Mouse (Mus musculus) megakaryocyte progenitor cell, adult 5-6 weeks (primary cell): ENCODE data around the gene Ece1. TPM values are rescaled to one million over a fixed set of nuclear protein-coding genes. Genes with fewer than 3 reads are reported as not detected.

Experiments used
- ATAC-seq: replicated peaks from 2 replicates; pipeline ENCODE4 v1.8.0; 2016; ENCODE audit warnings: mild to moderate bottlenecking, moderate TSS enrichment, inconsistent platforms; ENCODE audit not compliant: poor library complexity
- total RNA-seq, 2 experiments: library from RNA; stranded (forward) in 1 of 2; stranded (reverse) in 1 of 2; fragments of 157-497, 149-512 nt in 1 of 2; fragments of 200-1000 nt in 1 of 2; gene quantifications; 2 replicates each; pipeline versions ENCODE4 v1.2.3 to v1.2.4; 2015 to 2017

Ece1 gene
- total RNA-seq, 2 experiments from 2014 or later, result 3.2 to 6.2 TPM

DNA sequence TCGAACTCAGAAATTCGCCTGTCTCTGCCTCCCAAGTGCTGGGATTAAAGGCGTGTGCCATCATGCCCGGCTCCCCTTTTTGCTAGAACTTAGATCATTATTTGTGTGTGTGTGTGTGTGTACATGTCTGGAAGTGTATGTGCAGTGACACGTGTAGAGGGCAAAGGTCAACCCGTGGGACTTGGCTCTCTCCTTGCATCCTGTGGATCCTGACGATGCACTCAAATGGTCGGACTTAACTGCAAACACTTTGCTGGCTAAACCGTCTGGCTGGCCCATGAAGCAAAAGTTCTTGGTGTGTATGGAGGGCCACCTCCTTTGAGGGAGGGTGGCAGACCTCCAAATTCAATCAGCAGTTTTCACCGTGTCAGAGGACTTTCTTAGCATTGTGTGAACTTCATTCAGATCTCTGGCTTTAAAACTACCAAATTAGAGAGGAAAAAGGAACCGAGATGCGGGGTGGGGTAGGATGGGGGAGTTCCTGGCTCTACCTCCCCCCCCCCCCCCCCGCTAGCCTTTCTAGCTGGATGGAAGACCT is 50.8 kb downstream of the Ece1 start:
- no peak for ATAC-seq

DNA sequence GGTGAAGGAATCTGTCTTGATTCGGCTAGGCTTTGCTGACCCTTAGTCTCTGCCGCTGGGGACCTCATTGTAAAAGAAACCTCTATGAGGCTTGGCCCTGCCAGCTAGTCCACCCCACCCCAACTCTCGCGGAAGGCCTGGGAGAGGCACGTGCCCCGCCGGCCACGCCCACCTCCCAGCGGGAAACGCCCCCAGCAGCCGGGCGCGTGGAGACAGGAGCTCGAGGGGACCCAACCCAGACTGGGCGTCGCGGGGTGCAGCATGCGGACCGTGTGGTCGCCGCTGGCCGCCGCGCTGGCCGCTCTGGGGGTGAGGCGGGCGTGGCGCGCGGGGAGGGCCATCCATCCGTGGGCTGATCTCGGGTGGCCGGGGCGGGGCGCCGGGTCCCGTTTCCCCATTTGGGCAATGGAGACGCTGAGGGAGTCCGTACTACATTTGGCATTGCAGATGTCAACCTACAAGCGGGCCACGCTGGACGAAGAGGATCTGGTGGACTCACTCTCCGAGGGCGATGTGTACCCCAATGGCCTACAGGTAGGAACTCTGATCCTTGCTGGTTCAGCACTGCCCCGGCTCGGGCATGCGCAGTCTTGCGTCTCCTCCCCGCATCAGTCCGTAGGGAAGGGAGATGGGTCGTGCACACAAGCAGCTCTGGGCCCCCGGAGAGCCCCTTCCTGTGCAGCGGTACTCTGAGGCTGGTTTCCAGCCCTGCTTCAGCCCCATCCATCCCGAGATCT is 51.5 kb downstream of the Ece1 start:
- ATAC-seq, result peak; percentile 86

DNA sequence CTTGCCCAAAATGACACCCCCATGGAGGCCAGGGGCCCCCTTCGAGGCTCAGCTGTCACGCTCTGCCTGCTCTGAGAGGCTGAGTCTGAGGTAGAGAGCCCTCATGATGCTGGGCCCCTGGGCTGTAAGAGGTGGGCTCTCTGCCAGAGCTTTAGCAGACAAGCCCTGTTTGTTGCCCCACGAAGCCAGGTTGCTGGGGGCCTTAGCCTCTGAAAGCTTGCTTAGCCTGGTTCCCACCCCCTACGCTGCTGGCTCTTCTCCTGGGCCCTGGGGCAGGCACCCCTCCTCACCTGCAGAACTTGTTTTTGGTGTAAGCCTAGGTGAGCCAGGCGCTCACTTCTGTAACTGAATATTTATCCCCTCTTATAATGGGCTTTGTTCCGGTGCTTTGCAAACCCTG is 55.6 kb downstream of the Ece1 start:
- no peak for ATAC-seq

DNA sequence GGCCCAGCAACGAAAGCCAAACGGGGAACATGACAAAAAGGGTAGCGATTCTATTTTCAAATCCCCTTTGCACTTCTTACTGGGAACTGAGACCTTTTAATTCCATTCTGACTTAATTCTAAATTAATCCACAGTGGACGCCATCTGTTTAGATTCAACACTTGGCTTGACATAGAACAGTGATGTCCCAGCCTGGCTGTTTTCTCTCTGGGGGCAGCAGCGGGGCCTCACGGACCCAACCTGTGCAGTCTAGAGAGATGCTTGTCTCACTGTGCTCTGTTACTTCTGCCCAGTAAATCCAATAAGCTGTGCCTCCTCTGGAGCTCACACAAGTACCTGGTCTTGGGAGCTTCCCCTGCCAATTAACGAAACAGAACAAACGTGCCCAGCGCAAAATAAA is 56.5 kb downstream of the Ece1 start:
- no peak for ATAC-seq

DNA sequence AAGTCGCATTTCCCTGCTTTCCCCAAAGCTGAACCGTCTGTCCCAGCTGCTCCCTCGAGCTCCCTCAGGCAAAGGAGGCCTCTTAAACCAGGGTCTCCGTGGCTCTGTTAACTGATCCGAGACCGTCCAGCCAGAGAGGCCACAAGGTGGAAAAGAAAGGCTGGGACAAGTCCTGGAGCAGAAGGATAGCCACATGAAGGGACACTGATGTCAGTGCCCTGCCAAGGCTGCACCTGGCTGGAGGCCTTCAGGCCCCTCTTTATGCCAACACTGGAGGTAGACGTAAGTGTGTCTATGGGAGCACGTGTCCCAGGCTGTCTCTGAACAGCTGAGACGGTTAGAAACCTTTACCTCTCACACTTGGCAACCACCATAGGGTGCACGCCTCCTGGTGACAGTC is 57.1 kb downstream of the Ece1 start:
- ATAC-seq, result no peak

DNA sequence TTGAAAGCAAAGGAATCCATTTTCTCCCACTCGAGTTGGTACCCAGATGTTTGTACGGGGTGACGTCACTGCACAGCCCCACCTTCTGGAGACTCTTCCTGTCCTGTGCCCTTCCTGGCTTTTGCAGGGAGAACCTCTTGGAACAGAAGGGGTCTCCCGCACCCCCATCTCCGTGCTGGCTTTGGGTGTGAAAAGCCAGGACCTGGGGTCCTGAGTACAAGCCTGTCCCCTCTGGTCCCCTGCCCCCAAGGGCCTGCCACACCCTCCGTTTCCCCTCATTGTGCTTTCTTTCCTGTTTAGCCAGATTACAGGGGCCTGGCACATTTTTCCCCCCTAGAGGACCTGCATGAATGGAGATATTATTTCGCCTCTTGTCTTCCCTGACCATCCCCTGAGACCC is 58.0 kb downstream of the Ece1 start:
- no peak for ATAC-seq

DNA sequence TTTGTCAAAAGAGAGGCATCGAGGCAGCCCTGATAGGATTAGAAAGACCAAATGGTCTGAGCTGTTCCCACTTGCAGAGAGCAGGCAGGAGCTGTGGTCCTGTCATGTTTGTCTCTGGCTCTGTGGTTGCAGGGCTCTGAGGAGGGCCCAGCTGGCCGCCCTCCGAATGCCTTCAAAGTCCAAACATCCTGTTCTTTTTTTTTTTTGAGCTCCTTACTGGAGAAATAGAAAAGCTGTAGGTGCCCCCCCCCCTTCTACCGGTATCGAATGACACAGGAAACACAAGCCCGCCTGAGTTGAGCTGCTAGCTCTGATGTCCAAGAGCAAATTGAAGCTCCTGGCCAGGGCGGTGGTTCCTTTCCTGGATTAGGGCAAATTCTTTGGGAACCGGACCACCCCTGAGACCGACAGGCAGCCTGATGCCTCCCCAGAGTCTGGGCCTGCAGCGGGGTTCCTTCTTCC is 58.5 kb downstream of the Ece1 start:
- no peak for ATAC-seq

DNA sequence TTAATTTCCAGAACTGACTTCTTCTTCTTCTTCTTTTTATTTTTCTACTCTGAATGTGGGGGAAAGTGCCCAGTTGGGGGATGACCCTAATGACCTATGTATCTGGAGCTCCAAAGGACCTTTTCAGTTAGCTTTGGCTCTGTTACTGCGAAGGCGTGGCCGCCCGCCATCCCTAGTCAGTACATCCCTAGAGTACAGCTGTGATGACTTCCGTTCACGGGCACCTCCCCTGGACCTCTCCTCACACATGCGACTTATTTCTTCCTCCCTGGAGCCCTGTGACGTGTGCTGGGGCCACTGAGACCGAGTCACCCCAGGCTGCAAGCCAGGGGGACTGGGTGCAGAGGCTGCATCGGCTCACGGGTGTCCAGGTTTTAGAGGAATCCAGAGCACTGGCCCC is 59.5 kb downstream of the Ece1 start:
- ATAC-seq, result no peak

DNA sequence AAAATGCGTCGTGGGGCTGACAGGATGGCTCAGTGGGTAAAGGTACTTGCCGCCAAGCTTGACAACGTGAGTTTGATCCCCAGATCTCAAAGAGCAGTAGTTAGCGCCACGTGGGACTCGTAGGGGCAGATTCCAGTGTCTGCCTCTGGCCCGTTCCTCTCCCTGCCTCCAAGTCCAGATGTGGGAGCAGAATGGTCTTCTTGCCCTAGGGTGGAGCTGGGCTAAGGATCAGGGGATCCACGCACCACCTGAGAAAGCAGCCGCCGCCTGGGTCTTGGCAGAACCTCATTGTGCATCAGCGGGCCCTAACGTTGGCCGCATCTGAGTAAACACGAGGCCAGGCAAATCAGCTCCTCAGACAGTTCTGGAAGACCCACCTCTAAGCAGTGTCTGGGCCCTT is 61.0 kb downstream of the Ece1 start:
- no peak for ATAC-seq

DNA sequence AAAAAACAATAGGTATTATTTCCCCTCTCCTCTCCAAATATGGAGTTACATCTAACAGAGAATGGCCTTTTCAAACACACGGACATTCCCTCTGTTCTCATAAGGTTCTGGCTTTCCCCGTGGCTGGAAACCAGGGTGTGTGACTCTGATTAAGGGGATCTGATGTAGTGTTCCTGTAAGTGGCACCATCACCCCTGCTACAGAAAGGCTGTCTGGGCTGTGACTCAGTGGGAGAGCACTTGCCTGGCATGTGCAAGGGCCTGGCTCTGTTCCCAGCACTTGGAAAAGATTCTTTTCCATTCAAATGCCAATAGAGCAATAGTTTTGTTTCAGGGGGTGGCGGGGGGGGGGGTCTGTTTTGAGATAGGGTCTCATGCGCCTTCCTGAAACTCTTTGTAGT is 63.1 kb downstream of the Ece1 start:
- no peak for ATAC-seq

DNA sequence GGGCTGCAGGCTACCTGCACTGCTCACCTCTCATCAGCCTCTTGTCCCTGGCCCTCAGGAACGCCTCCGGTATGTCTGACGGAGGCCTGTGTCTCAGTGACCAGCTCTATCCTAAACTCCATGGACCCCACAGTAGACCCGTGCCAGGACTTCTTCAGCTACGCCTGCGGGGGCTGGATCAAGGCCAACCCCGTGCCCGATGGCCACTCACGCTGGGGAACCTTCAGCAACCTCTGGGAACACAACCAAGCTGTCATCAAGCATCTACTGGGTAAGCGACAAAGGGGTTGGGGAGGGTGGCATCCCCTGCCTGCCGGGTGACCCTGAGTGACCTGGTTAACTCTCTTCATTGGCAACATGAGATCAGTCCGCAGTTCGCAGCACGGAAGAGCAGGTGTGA is 64.1 kb downstream of the Ece1 start:
- no peak for ATAC-seq

DNA sequence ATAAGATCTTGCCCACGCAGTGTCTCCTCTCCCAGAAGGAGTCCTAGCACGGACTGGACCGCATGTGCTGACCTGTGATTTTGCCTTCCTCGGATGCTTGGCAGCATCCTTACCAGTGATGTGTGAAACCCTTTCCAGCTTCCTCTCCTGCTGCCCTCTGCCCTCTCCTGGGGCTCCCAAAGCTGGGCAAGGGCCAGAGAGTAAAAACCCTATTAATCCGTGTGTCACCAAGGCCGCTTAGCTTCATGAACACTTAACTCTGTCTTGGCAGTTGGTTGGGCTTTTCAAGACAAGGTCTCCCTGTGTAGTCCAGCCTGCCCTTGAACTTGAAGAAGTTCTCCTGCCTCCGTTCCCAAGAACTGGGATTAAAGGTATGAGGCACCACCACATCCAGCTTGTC is 65.1 kb downstream of the Ece1 start:
- ATAC-seq, result no peak

DNA sequence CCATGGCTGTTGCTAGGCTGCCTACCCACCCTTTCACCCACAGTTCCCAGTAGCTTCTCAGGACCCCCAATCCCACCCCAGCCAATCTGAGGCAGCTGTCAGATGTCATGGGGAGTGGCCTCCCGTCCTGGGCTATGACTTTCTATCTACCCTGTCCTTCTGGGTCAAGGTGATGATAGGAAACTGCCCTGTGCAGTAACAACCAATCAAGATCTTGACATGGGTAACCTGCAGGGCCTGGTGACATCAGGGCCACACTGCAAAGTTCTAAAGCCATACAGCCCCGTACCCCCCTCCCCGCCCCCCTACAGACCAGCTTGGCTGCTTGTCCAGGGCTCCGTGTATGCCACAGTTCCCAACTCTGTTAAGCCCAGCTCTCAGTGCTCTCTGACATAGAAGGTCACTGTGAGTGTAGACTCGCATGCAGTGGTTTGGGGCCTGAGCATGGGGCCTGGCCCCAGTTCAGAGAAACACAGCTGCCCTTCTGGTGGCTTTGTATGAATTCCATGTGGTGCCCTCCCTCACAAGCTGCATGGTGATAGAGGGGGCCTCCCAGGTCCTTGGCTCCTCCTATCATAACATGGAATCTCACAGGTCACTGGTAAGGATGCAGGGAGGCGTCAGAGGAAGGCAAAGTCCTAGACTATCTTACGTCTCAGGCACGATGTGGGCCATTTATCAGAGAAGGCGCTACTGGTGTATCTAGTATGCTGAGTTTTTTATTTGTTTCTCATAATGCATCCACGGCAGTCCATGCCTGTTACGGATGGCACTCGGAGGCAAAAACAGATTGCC is 65.9 kb downstream of the Ece1 start:
- no peak for ATAC-seq

DNA sequence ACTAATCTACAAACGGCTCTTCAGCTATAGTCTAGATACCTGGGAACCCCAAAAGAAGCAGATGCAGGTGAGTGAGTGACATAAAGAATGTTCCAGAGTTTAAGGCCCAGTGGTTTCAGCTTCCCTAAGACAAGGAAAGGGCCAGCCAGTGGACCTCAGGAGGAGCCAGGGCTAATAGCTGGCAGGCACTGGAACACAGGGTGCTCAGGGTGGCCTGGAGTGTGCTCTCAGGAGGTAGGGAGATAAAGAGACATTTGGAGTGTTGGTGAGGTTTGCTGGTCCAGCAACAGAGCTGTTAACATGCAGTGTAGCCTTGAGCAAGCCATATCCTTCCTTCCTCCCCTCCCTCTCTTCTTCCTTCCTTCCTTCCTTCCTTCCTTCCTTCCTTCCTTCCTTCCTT is 66.8 kb downstream of the Ece1 start:
- ATAC-seq, result no peak

DNA sequence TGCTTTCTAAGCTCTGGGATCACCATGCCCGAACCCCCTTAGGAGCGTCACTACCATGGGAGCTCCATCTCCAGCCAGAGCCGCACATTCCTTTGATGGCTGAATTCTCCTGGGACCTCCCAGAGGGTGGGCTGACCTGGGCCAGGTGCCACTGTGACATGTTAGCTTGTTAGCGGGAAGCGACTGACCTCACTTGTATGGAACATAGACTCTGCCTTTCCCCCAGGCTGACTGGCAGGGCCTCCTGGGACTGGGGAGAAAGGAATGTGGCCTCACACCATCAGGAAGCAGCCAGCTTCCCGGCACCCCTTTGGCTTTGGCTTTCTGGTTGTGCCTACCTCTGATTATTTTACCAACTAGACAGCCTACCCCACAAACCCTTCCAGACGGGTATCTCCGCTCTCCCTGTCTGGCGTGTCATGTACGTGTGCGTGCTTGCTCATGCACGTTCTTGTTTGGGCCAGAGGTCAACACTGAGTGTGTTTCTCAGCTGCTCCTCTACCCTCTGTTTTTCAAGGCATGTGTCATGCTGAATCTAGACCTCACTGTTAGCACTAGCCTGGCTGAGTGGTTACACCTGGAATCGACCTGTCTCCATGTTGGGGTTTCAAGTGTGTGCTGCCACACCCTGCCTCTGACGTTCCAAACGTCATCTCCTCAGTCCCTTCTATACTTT is 67.4 kb downstream of the Ece1 start:
- no peak for ATAC-seq

DNA sequence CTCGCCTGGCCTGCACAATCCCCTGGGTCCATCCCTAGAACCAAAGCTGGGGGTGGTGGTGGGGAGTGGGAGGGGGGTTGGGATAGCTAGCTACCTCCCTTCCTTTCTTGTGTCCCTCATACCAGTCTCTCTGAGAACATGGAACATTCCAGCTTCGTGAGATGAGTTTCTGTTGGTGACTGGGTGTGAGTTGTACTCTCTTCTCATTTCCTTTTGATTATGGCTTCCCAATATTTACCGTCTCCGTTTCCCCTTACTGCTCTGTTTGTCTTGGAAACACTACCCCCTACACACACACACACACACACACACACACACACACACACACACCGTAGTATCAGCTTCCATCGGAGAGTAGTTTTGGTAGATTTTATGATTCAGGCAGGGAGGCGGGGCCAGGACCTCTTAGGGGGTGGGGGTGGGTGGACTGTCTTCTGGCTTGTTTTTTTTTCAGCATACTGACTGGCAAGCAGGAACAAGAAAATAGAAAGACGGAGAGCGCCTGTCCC is 68.5 kb downstream of the Ece1 start:
- no peak for ATAC-seq

DNA sequence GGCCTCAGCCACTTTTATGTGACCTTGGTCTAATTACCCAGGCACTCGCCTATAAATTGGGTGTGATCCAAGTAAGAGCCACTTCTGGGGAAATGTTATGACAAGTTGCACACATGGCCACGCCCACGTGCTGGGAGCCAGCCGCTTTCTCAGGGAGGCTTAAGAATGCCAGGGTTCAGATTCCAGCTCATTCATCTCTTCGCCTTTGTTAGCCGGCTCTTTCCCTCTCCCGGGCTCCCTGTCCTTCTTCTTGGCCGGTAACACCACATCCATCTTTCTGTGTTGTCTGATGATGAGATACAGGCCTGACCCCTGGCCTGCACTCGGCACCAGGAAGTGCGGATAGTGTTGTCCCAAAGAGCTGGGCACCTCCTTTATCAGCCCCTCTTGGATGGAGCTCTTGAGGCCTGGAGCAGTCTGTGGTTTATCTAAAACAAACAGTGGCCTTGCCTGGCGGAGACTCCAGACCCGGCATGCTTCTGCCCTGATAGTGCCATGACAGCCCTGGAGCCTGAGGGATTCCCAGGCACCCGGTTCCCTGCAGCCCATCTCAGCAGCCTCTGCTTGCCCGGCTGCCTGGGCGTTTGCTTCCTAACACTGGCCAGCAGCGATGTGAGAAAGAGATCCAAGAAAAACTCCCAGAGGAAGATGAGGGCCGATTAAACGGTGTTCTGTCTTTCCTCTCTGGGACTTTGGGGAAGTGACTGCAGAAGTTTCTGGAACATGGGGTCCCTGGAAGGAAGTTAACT is 69.1 kb downstream of the Ece1 start:
- ATAC-seq, result peak; percentile 88

DNA sequence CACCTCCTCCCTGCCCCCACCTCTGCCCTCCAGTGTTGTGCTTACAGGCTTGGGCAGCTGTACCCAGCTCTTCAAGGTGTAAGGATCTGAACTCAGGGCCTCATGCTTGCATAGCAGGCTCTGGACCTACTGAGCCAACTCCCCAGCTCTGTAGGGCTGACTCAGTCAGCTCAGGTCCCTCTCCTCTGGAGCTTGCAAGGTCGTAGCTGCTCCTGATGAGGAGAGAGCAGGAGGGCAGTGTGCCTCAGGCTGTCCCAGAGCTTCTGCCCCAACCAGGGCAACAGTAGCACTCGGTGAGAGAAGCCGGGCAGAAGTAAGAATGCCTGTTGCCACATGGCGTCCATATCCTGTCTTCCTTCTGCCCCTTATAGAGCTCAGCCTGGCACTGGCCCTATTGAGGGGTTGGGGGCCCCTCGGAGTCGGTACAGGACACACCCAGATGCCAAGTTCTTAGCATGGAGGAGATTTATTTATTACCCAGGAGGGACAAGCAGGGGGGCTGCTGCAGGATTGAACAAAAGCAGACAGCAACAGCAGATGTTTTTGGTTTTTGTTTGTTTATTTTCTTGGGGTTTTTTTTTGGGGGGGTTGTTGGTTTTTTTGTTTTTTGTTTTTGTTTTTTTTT is 70.6 kb downstream of the Ece1 start:
- ATAC-seq, result no peak

DNA sequence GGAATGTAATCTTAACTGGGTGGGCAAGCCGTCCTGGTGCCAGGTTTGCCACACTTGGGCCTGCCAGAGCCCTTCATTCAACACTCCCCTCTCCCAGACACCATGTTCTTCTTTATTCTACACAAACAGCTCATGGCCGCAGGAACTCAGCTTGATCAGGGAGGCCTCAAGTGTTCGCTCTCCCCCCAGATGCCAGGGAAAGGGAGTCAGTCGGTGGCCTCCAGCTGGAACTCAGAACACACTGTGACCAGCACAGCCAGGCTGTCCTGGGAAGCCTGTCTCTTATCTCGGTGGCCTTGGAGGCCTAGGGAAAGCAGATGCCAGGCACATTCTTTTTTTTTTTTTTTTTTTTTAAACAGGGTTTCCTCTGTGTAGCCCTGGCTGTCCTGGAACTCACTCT is 71.3 kb downstream of the Ece1 start:
- no peak for ATAC-seq

DNA sequence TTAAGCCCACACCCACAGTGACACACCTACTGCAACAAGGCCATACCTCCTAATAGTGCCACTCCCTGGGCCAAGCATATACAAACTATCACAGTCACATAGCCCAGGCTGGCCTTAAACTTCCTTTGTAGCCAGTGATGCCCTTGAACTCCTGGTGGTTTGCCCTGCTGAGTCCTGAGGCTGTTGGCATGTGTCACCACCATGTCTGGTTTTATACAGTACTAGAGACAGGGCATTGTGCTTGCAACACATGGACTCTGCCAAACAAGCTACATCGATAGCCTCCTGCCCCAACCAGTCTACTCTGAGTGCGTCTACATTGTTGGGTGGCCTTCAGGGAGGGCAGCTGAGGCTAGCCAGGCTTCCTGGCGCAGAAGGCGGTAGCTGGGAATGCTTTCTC is 74.1 kb downstream of the Ece1 start:
- no peak for ATAC-seq
